Mouse (Mus musculus): ENCODE measurements around the gene Mybpc2. TPM values are rescaled to one million over a fixed set of nuclear protein-coding genes. Genes with fewer than 3 reads are reported as not detected.

Mybpc2 gene
- polyA plus RNA-seq, 1 experiment from 2014 or later: 0.13 TPM

DNA sequence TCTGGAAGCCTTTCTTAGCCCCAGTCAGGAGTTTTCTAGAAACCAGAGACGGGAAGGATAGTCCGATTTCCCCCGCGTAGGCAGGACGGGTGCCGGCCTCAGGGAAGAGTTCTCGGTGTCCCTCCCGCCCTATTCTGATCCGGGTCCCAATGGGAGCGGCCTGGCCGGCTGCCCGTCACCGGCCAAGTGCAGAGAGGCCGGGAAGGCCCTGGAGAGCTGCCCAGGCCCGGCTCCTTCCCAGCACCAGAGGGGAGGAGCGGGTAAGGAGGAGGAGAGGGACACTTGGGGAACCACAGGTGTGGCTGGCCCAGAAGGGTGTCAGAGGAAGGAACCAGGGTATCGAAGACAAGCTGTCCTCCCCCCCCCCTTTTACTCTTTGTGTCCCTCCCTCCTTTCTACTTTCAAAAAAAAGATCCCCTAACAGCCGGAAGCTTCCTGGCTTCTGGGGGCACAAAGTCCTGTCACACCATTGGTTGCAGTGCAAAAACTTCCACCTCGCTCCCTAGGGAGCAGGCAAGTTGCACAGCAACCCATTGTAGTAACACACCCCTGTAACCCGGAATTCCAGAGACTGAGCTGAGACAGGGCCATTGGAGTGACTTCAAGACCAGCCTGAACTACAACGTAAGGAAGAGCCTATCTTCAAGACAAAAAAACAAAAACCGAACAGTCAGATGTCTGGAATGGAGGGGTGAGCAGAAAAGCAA is 823 bp upstream of the Mybpc2 start:
- Histone ChIP-seq H3K9me3 (ENCODE audit: control insufficient read depth) (no peaks in the 10 kb centered on the region), H3K4me3 (ENCODE audit: low read depth, low read length) (peak overlapping the region; percentile 2; the same call in 1 of the 2 replicates), H3K27ac (ENCODE audit: low read depth, low read length) (no peak overlapping the region), H3K4me1 (replicated peaks; ENCODE audit: control insufficient read depth, insufficient read depth, low read length) (peaks cover 3% of the 10 kb centered on the region; the same call in 1 of the 2 replicates), H3K36me3 (ENCODE audit: control insufficient read depth, insufficient read depth) (no peaks in the 10 kb centered on the region), H3K27me3 (replicated peaks; ENCODE audit: control insufficient read depth, insufficient read depth, low read length) (peaks cover 18% of the 10 kb centered on the region), H3K9ac (ENCODE audit: low read depth, low read length) (peak overlapping the region; percentile 26; the same call in 1 of the 2 replicates), H3K4me2 (replicated peaks; ENCODE audit: low read depth) (peak overlapping the region; percentile 55)
- peak; percentile 31 for ATAC-seq
- no peak for TF ChIP-seq CTCF (IDR thresholded peaks at IDR 0.05; ENCODE audit: low read depth)
- 15% methylated on average over 22 of the region's 22 CpGs for WGBS

DNA sequence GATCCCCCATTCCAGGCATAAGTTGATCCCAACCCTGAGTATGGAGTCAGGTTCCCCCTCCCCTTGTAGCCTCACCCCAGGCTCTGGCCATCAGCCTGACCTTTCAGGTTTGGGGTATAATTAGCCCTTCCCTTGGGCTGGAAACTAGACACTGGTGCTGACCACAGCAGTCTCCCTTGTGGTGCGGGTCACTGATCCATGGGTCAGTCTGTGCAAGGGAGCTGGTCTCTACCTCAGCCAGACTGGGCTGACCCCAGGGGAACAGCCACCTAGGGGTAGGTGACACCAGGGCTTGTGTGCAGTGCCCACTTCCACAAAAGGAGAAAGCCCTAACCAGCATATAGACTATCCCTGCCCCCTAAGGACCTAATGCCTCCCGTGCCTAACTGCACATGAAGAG is 1.4 kb downstream of the Mybpc2 start:
- WGBS: 75% methylated on average over 2 of the region's 2 CpGs
- H3K4me3 ChIP-seq (ENCODE audit: low read depth, low read length): no peak overlapping the region
- peaks cover 21% of the 10 kb centered on the region for H3K27me3 ChIP-seq (replicated peaks; ENCODE audit: control insufficient read depth, insufficient read depth, low read length)
- H3K4me1 ChIP-seq (replicated peaks; ENCODE audit: control insufficient read depth, insufficient read depth, low read length): peaks cover 3% of the 10 kb centered on the region; the same call in 1 of the 2 replicates
- H3K27ac ChIP-seq (ENCODE audit: low read depth, low read length): no peak overlapping the region
- no peak overlapping the region for H3K4me2 ChIP-seq (replicated peaks; ENCODE audit: low read depth)
- H3K9me3 ChIP-seq (ENCODE audit: control insufficient read depth): no peaks in the 10 kb centered on the region
- TF ChIP-seq CTCF (IDR thresholded peaks at IDR 0.05; ENCODE audit: low read depth): no peak
- no peak for ATAC-seq
- H3K36me3 ChIP-seq (ENCODE audit: control insufficient read depth, insufficient read depth): no peaks in the 10 kb centered on the region
- H3K9ac ChIP-seq (ENCODE audit: low read depth, low read length): no peak overlapping the region

DNA sequence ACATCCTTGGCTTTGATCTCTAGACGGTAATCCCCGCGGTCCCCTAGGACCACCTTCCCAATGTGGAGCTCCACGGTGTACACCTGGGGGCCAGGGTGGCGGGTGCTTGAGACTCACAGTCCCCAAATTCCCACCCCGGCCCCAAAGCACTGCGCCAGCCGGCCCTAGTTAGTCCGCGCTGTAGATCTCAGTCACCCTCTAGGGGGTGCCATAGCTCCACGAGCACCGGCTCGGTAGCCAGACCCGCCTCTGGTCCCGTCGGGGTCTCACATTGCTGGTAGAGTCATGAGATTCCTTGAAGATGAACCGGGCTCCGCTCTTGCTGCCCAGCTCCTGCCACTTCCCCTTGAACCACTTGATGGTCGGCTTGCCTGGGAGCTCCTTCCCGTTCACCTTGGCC is 2.7 kb downstream of the Mybpc2 start:
- no peaks in the 10 kb centered on the region for H3K9me3 ChIP-seq (ENCODE audit: control insufficient read depth)
- H3K4me3 ChIP-seq (ENCODE audit: low read depth, low read length): no peak overlapping the region
- no peaks in the 10 kb centered on the region; the same call in 1 of the 2 replicates for H3K4me1 ChIP-seq (replicated peaks; ENCODE audit: control insufficient read depth, insufficient read depth, low read length)
- no peaks in the 10 kb centered on the region for H3K36me3 ChIP-seq (ENCODE audit: control insufficient read depth, insufficient read depth)
- H3K27ac ChIP-seq (ENCODE audit: low read depth, low read length): no peak overlapping the region
- H3K9ac ChIP-seq (ENCODE audit: low read depth, low read length): no peak overlapping the region
- TF ChIP-seq CTCF (IDR thresholded peaks at IDR 0.05; ENCODE audit: low read depth): peak; percentile 91
- WGBS: 2% methylated on average over 20 of the region's 20 CpGs
- peak overlapping the region; percentile 46 for H3K4me2 ChIP-seq (replicated peaks; ENCODE audit: low read depth)
- ATAC-seq: no peak
- peaks cover 21% of the 10 kb centered on the region for H3K27me3 ChIP-seq (replicated peaks; ENCODE audit: control insufficient read depth, insufficient read depth, low read length)

DNA sequence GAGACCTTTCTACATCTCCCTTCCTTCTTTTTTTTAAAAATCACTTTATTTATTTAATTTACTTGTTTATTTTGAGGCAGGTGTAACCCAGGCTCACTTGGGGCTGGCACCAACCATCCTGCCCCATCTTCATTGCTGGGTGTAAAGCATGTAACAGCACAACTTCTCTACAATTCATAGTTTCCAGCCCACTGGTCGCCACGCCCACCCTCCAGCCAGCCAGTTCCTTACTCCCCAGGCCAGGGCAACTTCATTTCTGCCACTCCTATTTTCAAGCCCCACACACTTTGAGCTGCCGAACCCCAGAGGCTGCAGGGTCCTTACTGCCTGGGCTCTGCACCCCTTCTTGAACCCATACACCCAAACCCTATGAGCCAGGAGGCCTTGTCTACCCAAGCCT is 3.5 kb downstream of the Mybpc2 start:
- no peak overlapping the region for H3K27ac ChIP-seq (ENCODE audit: low read depth, low read length)
- H3K9ac ChIP-seq (ENCODE audit: low read depth, low read length): no peak overlapping the region
- H3K9me3 ChIP-seq (ENCODE audit: control insufficient read depth): no peaks in the 10 kb centered on the region
- H3K36me3 ChIP-seq (ENCODE audit: control insufficient read depth, insufficient read depth): no peaks in the 10 kb centered on the region
- TF ChIP-seq CTCF (IDR thresholded peaks at IDR 0.05; ENCODE audit: low read depth): no peak
- no peak for ATAC-seq
- 68% methylated on average over 3 of the region's 3 CpGs for WGBS
- peaks cover 21% of the 10 kb centered on the region for H3K27me3 ChIP-seq (replicated peaks; ENCODE audit: control insufficient read depth, insufficient read depth, low read length)
- H3K4me1 ChIP-seq (replicated peaks; ENCODE audit: control insufficient read depth, insufficient read depth, low read length): no peaks in the 10 kb centered on the region; the same call in 1 of the 2 replicates
- no peak overlapping the region for H3K4me2 ChIP-seq (replicated peaks; ENCODE audit: low read depth)
- H3K4me3 ChIP-seq (ENCODE audit: low read depth, low read length): no peak overlapping the region

DNA sequence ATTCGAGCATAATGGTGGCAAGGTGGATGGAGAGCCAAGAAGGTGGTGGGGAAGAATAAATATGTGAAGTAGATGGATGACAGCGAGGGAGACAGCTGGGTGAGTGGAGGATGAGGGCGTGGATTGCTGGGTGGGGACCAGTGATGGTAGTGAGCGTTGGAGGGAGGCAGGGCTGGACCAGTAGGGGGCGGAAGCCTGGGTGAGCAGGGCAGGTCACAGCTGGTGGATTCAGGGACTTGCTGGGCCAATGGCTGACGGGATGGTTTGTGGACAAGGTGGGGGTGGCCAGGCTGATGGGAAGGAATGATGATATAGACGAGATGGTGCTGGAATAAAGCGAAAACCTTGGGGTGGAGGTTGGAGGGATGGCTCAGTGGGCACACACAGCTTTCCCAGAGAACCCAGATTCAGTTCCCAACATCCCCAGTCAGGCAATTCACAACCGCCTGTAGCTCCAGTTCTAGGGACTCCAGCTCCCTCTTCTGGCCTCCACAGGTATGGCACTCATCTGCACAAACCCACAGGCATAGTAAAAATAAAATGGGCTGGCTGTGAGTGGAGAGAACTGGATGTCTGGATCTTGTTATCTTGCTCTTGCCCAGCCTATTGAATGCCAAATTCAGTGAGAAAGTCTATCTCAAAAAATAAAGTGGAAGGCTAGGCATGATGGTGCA is 5.1 kb downstream of the Mybpc2 start:
- H3K4me3 ChIP-seq (ENCODE audit: low read depth, low read length): no peak overlapping the region
- H3K9me3 ChIP-seq (ENCODE audit: control insufficient read depth): no peaks in the 10 kb centered on the region
- no peaks in the 10 kb centered on the region for H3K36me3 ChIP-seq (ENCODE audit: control insufficient read depth, insufficient read depth)
- no peak overlapping the region for H3K9ac ChIP-seq (ENCODE audit: low read depth, low read length)
- no peak for ATAC-seq
- no peak overlapping the region for H3K4me2 ChIP-seq (replicated peaks; ENCODE audit: low read depth)
- peak; percentile 30 for TF ChIP-seq CTCF (IDR thresholded peaks at IDR 0.05; ENCODE audit: low read depth)
- no peak overlapping the region for H3K27ac ChIP-seq (ENCODE audit: low read depth, low read length)
- WGBS: 62% methylated on average over 9 of the region's 9 CpGs
- no peaks in the 10 kb centered on the region; the same call in 1 of the 2 replicates for H3K4me1 ChIP-seq (replicated peaks; ENCODE audit: control insufficient read depth, insufficient read depth, low read length)
- H3K27me3 ChIP-seq (replicated peaks; ENCODE audit: control insufficient read depth, insufficient read depth, low read length): peaks cover 15% of the 10 kb centered on the region

DNA sequence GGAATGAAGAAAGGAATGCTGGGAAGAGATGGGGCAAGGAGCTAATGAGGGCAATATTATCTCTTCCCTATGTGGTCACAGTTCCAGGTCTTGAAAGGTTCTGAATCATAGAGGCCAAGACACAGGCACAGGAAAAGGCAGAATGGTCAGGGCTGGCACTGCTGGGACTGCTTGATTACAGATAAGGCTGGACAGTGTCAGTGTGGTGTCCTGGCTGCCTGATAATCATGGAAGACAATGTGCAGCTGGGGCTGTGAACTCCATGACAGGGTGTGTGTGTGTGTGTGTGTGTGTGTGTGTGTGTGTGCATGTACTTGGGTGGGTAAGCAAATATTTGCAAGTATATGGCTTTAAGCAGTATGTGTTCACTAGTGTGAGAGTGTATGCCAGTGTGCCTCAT is 17.0 kb downstream of the Mybpc2 start:
- Histone ChIP-seq H3K9me3 (ENCODE audit: control insufficient read depth) (0 out of 2 replicates have a peak, but pooled peaks cover 3% of the 10 kb centered on the region), H3K9ac (ENCODE audit: low read depth, low read length) (no peak overlapping the region), H3K4me3 (ENCODE audit: low read depth, low read length) (no peak overlapping the region), H3K27me3 (replicated peaks; ENCODE audit: control insufficient read depth, insufficient read depth, low read length) (no peaks in the 10 kb centered on the region), H3K4me1 (replicated peaks; ENCODE audit: control insufficient read depth, insufficient read depth, low read length) (no peaks in the 10 kb centered on the region), H3K27ac (ENCODE audit: low read depth, low read length) (no peak overlapping the region), H3K36me3 (ENCODE audit: control insufficient read depth, insufficient read depth) (no peaks in the 10 kb centered on the region), H3K4me2 (replicated peaks; ENCODE audit: low read depth) (no peak overlapping the region)
- no peak for ATAC-seq
- no peak for TF ChIP-seq CTCF (IDR thresholded peaks at IDR 0.05; ENCODE audit: low read depth)

All from intestine, postnatal 0 days (tissue).